Mouse (Mus musculus) activated CD4-positive, CD25-positive, alpha-beta regulatory T cell, adult 4 months (primary cell): ENCODE measurements around the gene Tuba4a. TPM values are rescaled to one million over a fixed set of nuclear protein-coding genes. Genes with fewer than 3 reads are reported as not detected.
"Not testable (repeated sequence)": the region's sequence is repeated elsewhere in the genome, so short reads cannot be mapped to it uniquely, and the experiment has no call there.

ENCODE experiments used
- ATAC-seq: one replicate; pipeline ENCODE4 v1.8.0; 2017
- polyA plus RNA-seq, 2 experiments: library from polyadenylated mRNA; unstranded; fragments of 100-300 nt; shearing (Covaris generic); gene quantifications; one replicate each; pipeline ENCODE4 v1.2.1; 2017

Tuba4a gene
- polyA plus RNA-seq, 2 experiments from 2014 or later, result 120 to 135 TPM

DNA sequence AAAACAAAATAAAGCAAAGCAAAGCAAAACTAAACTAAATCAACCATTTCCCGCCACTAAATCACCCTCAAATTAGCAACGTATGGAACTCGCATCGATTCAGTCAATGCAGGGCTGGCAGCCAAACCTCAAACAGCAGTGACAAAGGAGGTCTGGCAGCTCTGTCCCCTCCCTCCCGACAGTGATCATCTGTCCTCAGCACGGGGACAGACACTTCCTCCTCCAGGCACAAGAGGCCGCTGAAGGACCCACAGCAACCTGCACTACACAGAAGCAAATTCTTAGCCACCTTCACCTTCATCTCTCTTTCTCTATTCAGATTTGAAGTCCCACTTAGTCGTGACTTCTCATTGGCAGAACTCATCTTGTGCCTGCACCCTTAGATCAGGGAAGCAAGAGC lies 14.9 kb upstream of the Tuba4a start:
- peak; percentile 60 for ATAC-seq

DNA sequence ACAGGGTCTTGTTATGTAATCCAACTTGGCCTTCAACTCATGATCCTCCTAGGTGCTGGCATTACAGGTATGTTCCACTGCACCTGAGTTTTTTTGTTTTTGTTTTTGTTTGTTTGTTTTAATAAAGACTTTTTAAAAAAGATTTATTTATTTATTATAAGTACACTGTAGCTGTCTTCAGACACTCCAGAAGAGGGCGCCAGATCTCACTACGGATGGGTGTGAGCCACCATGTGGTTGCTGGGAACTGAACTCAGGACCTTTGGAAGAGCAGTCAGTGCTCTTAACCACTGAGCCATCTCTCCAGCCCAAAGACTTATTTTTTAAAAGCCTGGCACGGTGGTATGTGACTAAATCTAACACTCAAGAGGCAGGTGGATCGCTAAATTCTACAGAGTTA lies 12.8 kb upstream of the Tuba4a start:
- not testable (repeated sequence) for ATAC-seq

DNA sequence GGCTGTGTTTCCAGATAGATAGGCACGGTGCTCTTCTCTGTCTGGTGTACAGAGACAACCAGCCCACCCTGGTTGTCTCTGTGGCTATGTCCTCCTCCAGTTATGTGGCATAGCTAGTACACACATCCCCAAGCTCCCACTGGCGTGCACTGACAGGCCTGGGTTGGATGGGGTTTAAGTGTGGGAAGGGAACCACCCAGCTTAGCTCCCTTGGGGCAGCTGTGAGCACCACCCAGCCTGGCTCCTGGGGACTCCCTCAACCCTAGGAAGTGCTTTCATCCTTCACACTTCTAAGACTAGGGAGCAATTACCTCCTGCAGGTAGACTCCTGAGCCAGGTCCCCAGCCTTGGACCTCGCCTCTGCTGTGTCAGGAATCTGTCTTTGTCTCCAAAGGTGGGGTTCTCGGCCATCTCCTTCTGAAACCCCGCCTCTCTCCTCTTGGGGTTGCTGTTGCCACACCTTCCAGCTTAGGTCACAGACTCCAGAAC lies 12.0 kb upstream of the Tuba4a start, which contains the start of gene A630095N17Rik:
A630095N17Rik (minus strand) TSS at position 439 of the 489 bp plus-strand sequence.
- no peak for ATAC-seq

DNA sequence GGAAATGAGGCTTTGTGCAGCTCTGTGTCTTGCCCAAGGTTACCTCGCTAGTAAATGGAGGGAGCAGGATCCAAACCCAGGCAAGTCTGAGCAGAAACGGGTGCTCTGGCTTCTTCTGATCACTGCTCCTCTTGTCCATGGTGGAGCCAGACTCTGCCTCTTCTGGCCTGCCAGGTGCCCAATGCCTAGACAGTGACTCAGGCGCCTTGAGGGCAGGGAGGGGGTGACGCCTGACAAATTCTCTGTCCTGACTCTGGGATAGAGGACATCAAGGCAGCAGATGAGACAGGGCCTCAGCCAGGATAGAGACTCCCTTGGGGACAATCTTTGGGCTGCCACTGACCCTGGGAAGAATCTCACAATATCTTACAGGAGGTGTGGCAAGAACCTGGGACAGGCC lies 11.6 kb upstream of the Tuba4a start:
- no peak for ATAC-seq

DNA sequence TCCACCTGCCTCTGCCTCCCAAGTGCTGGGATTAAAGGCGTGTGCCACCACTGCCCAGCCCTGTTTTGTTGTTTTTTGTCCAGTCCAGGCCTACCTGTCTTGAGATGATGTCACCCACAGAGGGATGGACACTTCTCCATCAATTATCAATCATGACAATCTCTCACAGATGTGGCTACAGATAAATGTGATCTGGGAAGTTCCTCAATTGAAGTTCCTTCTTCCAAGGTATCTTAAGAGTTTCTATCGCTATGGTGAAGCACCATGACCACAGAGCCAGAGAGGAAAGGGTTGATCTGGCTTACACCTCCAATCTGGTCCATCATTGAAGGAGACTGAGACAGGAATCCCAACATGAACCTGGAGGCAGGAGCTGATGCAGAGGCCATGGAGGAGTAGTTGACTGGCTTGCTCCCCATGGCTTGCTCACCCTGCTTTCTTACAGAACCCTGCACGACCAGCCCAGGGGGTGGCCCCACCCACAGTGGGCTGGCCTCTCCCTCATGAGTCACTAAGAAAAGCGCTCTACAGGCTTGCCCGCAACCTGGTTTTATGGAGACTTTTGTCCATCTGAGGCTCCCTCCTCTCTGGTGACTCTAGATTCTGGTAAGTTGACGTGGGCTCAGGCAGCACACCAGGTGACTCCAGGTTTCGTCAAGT lies 10.8 kb upstream of the Tuba4a start:
- no peak for ATAC-seq

DNA sequence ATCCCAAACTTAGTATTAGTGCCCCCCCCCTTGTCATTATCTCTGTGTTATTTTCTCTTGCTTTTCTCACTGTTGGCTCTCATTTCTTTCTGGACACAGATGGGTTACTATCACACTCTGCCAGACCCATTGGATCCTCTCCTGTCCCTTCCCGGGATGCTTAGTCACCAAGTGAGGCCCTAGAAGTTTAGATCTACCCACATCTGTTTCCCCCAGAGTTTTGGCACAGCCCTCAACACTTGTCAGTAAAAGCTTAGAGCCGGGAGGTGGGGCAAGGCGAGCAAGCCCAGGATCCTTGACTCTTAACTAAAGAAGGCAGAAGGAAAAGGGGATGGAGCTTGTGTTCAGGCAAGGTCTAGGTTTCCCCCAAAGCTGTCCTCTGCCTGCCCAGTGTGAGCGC lies 9.5 kb upstream of the Tuba4a start:
- no peak for ATAC-seq

DNA sequence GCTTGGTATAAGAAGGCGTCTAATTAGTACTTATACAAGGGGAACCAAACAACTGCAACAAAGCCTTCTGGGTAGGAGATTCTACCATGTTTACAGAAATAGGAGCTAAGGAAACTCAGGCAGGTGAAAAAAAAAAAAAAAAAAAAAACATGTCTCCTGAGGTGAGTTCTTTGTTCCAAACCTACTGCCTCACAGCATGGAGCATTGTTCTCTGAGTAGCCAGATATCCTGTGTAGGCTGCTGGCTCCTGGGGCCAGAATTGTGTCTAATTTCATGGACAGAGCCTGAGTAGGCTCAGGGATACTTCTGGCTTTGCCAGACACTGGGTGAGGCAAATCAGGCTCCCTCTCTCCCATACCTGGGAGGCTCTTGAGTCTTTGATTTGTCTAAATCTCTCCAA lies 8.0 kb upstream of the Tuba4a start:
- ATAC-seq, result no peak

DNA sequence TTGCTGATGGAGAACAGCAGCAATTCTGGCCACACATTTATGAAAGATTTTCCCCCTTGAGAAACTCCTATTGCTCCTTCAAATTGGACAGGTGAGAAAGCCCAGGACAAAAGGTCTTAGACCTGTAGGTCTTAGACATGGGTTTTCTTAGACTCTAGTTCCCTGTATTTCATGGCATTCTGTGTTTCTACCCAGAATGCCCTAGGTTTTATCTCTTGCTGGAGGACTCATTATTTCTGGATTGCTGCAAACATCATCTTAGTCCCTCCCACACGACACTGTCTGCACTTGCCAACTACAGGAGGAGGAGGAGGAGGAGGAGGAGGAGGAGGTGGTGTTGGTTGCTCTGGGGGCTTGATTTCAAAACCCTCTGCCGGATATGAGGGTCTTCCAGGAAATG lies 6.5 kb upstream of the Tuba4a start:
- no peak for ATAC-seq

DNA sequence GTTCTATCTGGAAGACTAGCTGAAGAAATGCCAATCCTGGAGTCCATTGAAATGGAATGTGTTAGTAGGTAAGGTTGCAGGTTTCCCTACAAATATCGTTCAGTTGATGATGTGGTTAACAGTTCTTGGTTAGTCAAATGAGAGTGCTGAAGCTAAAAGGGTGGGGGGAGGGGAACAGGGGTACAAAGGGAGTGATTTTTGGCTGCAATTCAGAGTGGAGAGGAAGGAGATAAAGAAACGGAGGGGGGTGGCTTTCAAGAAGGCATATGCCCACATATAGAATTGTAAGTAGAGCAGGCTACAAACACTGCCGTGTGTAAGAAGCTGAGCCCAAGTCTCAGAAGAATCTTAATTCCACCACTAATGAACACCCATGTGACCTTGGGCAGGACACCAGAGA lies 5.8 kb upstream of the Tuba4a start:
- ATAC-seq, result no peak

DNA sequence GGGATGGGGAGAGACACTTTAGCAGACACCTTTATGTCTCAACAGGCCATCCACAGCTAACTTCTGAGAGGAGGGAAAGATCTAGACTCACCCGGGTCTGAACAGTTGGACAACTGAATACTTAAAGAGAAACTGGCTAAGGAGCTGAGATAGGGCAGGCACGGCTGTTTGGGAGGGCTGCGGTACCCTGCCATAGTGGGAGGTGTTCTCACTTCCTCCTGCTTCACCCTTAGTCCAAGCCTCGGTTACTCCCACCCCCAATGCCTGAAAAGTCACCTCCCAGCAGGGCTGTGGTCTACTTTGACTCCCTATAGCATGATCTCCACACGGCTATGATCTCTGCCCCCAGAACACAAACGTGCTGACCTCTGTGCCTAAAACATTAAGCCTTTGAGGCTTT lies 3.9 kb upstream of the Tuba4a start:
- no peak for ATAC-seq

DNA sequence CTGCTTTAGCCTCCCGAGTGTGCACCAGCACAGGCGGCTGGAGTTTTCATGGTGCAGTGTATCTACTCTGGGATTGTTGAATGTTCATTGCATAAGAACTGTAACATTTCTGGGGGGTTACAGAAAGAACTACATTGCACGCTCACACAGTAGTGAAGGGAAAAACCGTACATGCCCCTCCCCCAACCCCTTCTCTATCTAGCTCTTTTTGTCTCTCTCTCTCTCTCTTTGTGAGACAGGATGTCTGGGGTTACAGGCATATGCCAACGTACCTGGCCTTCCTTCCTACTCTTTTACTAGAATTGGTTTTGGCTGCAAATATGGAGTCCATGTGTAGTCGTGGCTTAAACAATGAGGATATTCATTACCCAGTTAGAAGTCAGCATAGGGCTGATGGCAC lies 3.3 kb upstream of the Tuba4a start:
- ATAC-seq, result no peak

DNA sequence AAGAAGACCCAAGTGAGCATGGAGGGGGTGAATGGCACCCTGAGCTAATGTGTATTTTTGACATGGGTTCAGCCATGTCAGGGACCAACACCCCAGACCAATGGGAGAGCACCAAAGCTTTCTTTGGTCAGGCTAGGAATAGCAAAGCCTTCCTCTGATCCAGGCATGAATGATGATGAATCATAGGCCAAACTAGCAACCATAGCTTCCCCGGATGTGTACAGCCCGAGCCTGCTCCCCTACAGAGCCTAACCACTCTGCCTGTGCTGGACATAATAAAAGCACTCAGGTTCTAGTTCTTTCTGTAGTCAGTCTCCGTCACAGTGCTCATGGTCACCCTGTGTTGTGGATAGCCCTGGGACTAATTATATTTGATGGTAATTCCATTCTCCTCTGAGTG lies 1.9 kb upstream of the Tuba4a start:
- no peak for ATAC-seq

DNA sequence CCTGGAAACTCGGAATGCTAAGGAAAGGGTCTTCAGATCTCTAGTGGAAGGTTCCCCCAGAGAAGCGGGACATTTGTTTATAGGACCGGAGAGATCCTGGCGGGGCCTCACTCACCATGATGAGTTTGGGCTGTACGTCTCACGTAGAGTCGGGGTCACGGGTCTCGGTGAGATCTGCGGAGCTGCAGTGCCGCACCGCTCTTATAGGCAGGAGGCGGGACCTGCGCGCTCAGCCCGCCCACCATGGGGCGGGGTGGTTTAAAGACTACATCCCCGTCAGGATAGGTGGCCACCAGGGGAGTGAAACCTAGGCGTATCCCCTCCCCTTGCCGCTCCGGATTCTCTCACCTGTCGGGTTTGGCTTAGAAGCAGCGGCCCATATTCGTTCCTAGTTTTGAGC lies 587 bp downstream of the Tuba4a start:
- peak; percentile 91 for ATAC-seq

DNA sequence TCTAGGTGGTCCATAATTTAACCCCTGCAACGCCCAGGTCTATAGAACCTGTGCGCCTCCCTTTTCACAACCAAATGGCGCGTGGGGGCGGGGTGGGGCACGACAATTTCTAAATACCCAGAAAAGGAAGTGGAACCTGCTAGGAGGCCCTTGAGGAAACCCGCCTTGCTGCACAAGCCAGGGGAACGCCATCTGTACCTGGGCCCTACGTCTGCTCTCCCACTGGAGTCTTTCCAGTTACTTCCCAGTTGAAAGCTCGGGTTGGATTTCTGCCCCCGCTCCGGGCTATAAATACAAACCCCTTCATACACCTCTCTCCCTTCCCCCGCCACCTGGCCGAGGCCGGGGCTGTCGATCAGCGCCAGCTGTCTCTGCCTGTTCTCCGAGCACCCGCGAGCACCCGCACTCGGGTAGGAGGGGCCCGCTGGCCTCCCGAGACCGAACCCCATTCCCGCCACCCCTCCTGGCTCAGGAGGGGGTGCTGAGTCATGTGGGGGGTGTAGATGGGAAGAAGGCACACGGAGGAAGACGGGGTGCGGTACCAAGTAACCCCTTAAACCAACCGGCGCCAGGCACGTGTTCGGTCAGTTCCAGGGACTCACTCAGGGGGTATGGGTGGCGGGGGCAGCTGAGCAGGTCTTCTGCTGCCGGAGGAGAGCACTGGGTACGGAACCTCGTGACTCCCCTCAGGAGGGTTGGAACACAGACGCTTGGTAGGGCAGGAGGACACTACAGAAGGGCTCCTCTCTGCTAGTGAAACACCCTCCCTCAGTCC lies 1.3 kb downstream of the Tuba4a start:
- peak; percentile 54 for ATAC-seq

DNA sequence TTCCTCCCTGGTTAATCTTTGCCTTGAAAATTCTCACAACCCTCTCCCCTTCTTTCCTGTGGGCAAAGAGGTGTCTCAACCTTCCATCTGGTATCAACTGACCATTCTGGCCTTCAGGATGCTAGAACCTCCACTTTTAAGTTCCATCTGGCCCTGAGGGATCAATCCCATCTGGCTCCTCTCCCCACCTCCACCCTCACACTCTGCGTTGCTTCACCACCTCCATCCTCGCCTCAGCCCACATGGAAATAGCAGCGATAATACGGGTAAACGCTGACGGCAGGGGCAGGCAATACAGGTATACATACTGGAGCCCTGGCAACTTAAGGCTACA lies 1.8 kb downstream of the Tuba4a start:
- peak; percentile 1 for ATAC-seq

DNA sequence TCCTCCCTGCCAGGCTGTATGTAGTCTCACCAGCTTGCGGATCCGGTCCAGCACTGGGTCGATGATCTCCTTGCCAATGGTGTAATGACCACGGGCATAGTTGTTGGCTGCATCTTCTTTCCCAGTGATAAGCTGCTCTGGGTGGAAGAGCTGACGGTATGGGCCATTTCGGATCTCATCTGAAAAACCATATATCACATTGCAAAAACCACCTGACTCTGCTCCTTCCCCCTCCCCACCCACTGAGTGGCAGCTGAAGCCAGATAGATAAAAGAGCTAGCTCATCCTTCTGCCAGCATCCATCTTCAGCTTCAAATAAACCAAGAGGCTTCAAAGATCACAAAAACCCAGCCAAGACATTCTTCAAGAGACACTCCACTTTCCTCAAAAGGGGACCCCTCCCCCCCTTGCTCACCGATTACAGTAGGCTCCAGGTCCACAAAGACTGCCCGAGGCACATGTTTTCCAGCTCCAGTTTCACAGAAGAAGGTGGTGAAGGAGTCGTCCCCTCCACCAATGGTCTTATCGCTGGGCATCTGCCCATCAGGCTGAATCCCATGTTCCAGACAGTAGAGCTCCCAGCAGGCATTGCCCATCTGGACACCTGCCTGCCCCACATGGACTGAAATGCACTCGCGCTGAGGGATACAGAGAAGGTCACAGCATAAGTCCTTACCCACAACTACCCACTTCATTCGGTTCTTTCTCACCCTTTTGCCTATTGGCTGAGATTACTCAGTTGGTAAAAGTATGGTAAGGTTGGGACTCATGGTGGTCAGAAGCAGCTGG lies 2.7 kb downstream of the Tuba4a start:
- ATAC-seq, result no peak

DNA sequence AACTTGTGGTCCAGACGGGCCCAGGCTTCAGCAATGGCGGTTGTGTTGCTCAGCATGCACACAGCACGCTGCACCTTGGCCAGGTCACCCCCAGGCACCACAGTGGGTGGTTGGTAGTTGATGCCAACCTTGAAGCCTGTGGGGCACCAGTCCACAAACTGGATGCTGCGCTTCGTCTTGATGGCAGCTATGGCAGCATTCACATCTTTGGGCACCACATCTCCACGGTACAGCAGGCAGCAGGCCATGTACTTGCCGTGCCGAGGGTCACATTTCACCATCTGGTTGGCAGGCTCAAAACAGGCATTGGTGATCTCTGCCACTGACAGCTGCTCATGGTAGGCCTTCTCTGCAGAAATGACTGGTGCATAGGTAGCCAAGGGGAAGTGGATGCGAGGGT lies 3.9 kb downstream of the Tuba4a start:
- ATAC-seq, result no peak

DNA sequence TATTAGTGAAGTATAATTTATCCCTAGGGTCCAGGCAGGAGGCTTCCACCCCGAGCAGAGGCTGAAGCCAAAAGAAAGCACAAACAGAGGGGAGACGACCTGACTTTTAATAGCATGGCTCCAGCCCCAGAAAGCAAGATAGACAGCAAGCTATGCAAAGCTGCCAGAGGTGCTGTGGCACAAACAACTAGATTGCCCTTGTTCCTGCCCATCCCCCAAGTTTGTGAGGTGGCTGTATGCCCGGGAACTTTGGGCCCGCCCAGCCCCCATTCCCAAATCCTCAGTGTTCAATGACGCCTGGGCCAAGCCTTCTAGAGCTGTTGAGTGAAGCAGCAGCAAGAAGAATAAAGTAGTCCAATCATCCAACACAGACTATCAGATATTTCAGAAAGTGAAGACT lies 4.8 kb downstream of the Tuba4a start:
- no peak for ATAC-seq

DNA sequence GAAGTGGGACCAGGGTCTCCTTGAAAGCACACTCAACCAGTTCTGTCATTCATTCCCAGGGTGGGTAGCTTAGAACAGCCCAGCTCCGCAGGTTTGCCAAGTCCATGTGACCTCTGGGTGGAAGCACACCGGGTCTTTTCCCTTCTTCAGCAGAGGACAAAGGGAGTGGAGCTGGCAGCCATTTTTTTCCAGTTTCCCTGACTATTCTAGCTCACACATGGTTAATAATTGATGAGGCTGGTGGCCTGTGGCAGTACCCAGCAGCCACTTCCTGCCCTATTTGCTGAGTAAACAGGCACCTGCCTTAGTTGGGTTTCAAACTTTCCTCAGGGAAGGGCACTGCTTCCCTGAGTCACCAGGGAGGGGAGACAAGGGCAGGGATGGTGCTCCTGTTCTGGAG lies 5.2 kb downstream of the Tuba4a start:
- no peak for ATAC-seq

DNA sequence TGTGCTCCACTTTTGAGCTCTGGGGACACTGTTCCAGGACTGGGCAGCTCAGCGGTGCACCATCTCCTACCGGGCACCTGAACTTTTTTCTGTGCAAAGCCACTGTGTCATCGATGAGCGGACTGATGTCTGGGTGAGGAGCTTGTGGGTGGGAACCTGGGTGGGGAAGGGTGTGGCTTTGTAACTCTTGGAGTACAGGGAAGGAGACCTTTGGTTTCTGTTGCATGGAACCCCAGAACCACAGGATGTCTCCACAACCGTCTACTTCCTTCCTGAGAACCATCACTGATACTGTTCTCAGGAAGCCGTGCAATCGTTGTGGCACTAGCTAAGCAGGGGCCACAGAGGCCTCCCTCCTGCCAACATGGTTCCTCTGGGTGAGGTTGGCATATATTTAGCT lies 6.6 kb downstream of the Tuba4a start:
- ATAC-seq, result no peak

DNA sequence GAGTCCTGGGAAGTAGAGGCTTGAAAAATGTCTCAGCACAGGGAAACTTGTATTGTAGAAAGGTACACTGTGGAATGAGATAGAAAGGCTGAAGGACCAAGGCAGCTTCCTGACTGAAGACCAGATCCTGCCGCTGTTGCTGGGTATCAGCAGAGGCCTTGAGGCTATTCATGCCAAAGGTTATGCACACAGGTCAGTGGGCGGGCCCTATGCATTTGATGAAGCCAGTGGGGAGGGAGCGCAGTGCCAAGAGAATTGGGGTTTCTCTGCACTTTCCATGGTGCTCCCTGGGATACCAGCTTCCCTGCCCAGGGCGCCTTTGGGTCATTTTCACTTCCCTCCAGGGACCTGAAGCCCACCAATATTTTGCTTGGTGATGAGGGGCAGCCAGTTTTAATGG lies 7.1 kb downstream of the Tuba4a start:
- no peak for ATAC-seq

DNA sequence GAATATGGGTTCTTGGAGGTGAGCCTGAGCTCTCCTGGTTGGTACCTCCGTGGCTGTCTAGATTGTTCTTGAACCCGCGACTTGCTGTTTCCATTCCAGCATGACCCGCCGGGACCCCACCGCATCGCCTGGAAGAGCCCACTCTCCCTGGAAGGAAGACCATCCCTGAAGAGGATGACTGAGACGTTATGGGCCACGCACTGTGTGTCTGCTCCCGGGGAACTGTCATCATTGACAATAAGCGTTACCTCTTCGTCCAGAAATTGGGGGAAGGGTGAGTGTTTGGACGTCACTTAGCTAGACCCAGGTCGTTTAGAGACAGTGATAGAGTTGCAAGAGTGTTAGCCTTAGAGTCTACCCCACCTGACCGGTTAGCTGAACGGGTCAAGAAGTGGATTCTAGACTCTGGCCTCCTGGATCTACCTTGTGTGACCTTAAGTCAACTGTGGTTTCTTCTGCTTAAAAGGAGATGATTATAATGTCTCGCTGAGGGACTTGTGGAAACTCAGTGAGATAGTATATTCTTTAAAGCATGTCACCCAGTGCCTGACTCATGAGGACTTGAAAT lies 8.4 kb downstream of the Tuba4a start:
- peak; percentile 3 for ATAC-seq
